Mouse (Mus musculus) kidney, embryonic 14.5 days (tissue): ENCODE data around the gene Dhx30. TPM values are rescaled to one million over a fixed set of nuclear protein-coding genes. Genes with fewer than 3 reads are reported as not detected.
A peak's percentile ranks its signal among the peaks of the same experiment; 100 is the strongest.
"Not testable (repeated sequence)": the region's sequence is repeated elsewhere in the genome, so short reads cannot be mapped to it uniquely, and the experiment has no call there.

ENCODE experiments used
- ATAC-seq: fragments of 200-750 bp; cut with Nextera tagmentation; 2 replicates; pipeline ENCODE4 v1.8.0; 2017; ENCODE audit warnings: moderate number of reproducible peaks, mild to moderate bottlenecking, moderate TSS enrichment, moderate library complexity; ENCODE audit not compliant: low FRiP score, low TSS enrichment
- H3K27ac ChIP-seq: fragments of 300-500 bp; sonication (generic); 2 replicates; pipeline ENCODE4 v1.5.1; 2014; ENCODE audit warnings: low read depth, mild to moderate bottlenecking, low read length, moderate library complexity, mixed read lengths
- H3K27me3 ChIP-seq: fragments of 300-500 bp; sonication (generic); 2 replicates; pipeline ENCODE4 v1.6.1; 2014; ENCODE audit warnings: mild to moderate bottlenecking, low read length; ENCODE audit not compliant: control insufficient read depth, insufficient read depth
- H3K36me3 ChIP-seq: fragments of 300-500 bp; sonication (generic); 2 replicates; pipeline ENCODE4 v1.6.1; 2014; ENCODE audit warnings: low read length, mixed read lengths; ENCODE audit not compliant: control insufficient read depth, insufficient read depth
- H3K4me1 ChIP-seq: fragments of 300-500 bp; sonication (generic); 2 replicates; pipeline ENCODE4 v1.6.1; 2014; ENCODE audit warnings: low read length, mixed read lengths; ENCODE audit not compliant: control insufficient read depth, insufficient read depth
- H3K4me2 ChIP-seq: fragments of 300-500 bp; sonication (generic); replicated peaks from 2 replicates; pipeline ENCODE4 v1.6.1; 2014; ENCODE audit warnings: low read depth, mild to moderate bottlenecking, low read length
- H3K4me3 ChIP-seq: fragments of 300-500 bp; sonication (generic); 2 replicates; pipeline ENCODE4 v1.5.1; 2014; ENCODE audit warnings: mild to moderate bottlenecking, low read length
- H3K9ac ChIP-seq: fragments of 300-500 bp; sonication (generic); 2 replicates; pipeline ENCODE4 v1.6.1; 2014; ENCODE audit warnings: low read depth, mild to moderate bottlenecking, low read length, moderate library complexity
- H3K9me3 ChIP-seq: fragments of 300-500 bp; sonication (generic); 2 replicates; pipeline ENCODE4 v1.6.1; 2016; ENCODE audit warnings: low read length; ENCODE audit not compliant: control insufficient read depth
- WGBS: fragments of 180-500 bp; shearing (Covaris S2); extraction: QIAGEN DNeasy Blood & Tissue Kit; methylation state at CpG from one replicate; pipeline ENCODE4 v1.1.7; 2014; 5-methylcytosine and 5-hydroxymethylcytosine counted together
- polyA plus RNA-seq: library from polyadenylated mRNA; unstranded; fragments of >200 nt; fragmentation: Nextera tagmentation; extraction: Ambion mirVana; gene quantifications from 2 replicates; pipeline ENCODE4 v1.2.1, GENCODE M21; 2014

Gene Dhx30
- polyA plus RNA-seq, 1 experiment from 2014 or later: 142 TPM

- Histone ChIP-seq H3K4me2 (peak overlapping the region; percentile 57), H3K27ac (0 out of 2 replicates have a peak overlapping the region, but pooled peaks have one; percentile 95), H3K9ac (peak overlapping the region; percentile 95), H3K9me3 (no peaks in the 10 kb centered on the region), H3K36me3 (peaks cover 34% of the 10 kb centered on the region), H3K27me3 (no peaks in the 10 kb centered on the region), H3K4me3 (peak overlapping the region; percentile 94), H3K4me1 (peaks cover 22% of the 10 kb centered on the region)
- no peak for ATAC-seq
- 57% methylated on average over 6 of the region's 6 CpGs for WGBS
These were observed 15.3 kb upstream of the Dhx30 start for GRCm38 (mm10) chr9:110132921-110133320.

DNA sequence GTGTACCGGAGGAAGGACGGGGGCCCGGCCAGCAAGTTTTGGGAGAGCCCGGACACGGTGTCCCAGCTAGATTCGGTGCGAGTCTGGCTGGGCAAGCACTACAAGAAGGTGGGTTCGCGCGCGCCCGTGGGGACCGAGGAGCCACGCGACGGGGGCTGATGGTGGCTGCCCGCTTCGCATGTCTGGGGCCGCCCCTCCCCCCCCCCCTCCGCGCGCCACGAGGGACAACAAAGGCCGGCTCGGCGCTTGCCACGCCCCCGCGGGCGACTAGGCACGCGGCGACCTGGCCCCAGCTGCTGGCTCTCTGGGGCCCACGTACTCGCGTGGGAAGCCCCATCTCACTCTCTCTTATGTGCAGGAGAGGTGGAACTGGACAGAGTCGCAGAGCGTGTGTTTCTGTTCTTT, 14.6 kb upstream of the Dhx30 start:
- WGBS: under 1% methylated on average over 25 of the region's 38 CpGs
- peak overlapping the region; percentile 94 for H3K4me3 ChIP-seq
- H3K36me3 ChIP-seq: peaks cover 28% of the 10 kb centered on the region
- H3K9me3 ChIP-seq: no peaks in the 10 kb centered on the region
- peak overlapping the region; percentile 95 for H3K9ac ChIP-seq
- H3K4me1 ChIP-seq: peaks cover 22% of the 10 kb centered on the region
- peak overlapping the region; percentile 57 for H3K4me2 ChIP-seq
- ATAC-seq: peak; percentile 68
- no peaks in the 10 kb centered on the region for H3K27me3 ChIP-seq
- H3K27ac ChIP-seq: peak overlapping the region; percentile 95

DNA sequence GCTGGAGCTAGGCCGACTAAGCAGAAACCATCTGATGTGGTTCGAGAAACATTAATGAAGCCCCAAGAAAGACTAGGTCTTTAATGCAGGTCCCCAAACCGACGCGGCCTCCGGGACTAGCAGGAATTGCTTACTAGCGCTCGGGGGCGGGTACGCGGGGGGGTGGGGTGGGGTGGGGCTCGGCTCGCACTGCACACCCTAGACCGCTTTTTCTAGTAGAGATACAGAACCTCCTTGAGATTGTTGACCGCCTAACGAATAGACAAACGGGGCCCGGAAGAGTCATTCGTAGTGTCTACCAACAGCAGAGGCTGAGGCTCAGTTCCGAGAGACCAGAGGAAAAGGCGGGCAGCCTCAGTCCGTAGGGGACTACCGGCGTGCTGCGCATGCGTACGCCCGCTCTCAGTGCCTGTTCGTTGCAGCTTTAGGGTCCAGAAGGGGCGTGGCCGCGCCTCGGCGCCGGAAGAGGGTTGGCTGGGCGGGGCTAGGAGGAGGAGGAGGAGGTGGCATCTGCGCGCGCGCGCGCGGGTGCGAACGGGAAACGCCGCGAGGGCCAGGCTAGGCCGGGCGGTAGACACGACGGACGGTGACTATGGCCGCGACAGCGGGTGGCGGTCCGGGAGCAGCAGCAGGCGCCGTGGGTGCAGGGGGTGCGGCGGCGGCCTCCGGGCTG, 14.0 kb upstream of the Dhx30 start:
- peaks cover 22% of the 10 kb centered on the region for H3K4me1 ChIP-seq
- no peaks in the 10 kb centered on the region for H3K9me3 ChIP-seq
- H3K36me3 ChIP-seq: peaks cover 23% of the 10 kb centered on the region
- H3K4me2 ChIP-seq: peak overlapping the region; percentile 67
- WGBS: under 1% methylated on average over 55 of the region's 64 CpGs
- peak overlapping the region; percentile 95 for H3K27ac ChIP-seq
- H3K27me3 ChIP-seq: no peaks in the 10 kb centered on the region
- H3K4me3 ChIP-seq: peak overlapping the region; percentile 94
- H3K9ac ChIP-seq: peak overlapping the region; percentile 95
- peak; percentile 97 for ATAC-seq

DNA sequence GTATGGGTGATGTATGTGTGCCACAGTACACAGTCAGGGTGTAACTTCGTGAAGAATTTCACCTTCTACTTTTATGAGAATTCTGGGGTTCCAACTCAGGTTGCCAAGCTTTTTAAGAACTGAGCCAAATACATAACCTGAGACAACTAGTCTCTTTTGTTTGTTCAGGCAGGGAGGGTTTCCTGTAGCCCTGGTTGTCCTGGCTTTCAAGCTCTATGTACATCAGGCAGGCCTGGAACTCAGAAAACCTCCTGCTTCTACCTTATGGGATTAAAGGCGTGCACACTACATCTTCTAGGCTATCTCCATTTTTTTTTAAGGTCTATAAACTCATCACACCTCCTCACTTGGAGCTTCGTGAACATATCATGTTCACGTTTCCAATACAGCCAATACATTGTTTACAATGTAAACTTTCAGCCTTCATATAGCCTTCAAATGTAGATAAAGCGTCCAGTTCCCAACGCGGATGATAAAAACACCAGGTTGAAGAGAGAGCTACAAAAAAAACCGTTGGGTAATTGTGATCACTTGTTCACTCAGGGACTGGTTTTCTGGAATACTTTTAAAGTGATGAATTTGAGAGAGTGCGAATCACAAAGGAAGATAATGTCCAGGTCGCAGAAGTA, 13.4 kb upstream of the Dhx30 start:
- H3K27ac ChIP-seq: peak overlapping the region; percentile 95
- ATAC-seq: no peak
- H3K9ac ChIP-seq: peak overlapping the region; percentile 95
- WGBS: 16% methylated on average over 10 of the region's 10 CpGs
- H3K4me1 ChIP-seq: peaks cover 22% of the 10 kb centered on the region
- H3K27me3 ChIP-seq: no peaks in the 10 kb centered on the region
- peak overlapping the region; percentile 94 for H3K4me3 ChIP-seq
- H3K4me2 ChIP-seq: peak overlapping the region; percentile 67
- peaks cover 17% of the 10 kb centered on the region for H3K36me3 ChIP-seq
- no peaks in the 10 kb centered on the region for H3K9me3 ChIP-seq

DNA sequence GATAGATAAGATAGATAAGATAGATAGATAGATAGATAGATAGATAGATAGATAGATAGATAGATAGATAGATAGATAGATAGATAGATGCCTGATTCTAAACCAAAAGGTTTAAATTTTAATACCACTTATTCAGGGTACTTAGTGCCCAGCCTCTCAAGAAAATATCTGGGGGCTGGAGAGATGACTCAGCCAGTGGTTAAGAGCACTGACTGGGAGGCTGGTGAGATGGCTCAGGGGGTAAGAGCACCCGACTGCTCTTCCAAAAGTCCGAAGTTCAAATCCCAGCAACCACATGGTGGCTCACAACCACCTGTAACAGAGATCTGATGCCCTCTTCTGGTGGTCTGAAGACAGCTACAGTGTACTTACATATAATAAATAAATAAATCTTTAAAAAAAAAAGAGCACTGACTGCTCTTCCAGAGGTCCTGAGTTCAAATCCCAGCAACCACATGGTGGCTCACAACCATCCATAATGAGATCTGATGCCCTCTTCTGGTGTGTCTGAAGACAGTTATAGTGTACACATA, 6.4 kb upstream of the Dhx30 start:
- H3K4me3 ChIP-seq, H3K4me1 ChIP-seq, ATAC-seq, H3K36me3 ChIP-seq, H3K9ac ChIP-seq, H3K27me3 ChIP-seq, H3K9me3 ChIP-seq, H3K4me2 ChIP-seq, H3K27ac ChIP-seq: not testable (repeated sequence)
- 61% methylated on average over 2 of the region's 2 CpGs for WGBS

DNA sequence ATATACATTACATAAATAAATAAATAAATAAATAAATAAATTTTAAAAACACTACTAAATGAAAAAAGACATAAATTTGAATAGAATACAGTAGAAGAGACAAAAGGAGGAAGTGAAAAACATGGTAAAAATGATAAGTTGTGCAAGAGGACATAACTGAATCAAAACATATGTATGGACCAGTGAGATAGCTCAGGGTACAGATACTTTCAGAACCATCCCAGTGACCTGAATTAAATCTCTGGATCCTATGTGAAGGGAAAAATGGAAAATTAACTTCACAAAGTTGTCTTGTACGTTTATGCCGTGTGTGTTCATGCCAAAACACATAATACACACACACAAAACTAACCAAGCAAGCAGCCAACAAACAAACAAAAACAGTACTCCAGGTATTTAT, 5.7 kb upstream of the Dhx30 start:
- H3K4me3 ChIP-seq: no peak overlapping the region
- no peak overlapping the region for H3K9ac ChIP-seq
- no peak for ATAC-seq
- no peak overlapping the region for H3K27ac ChIP-seq
- H3K36me3 ChIP-seq: peaks cover 4% of the 10 kb centered on the region; the same call in 1 of the 2 replicates
- WGBS: 80% methylated on average over 2 of the region's 2 CpGs
- H3K27me3 ChIP-seq: no peaks in the 10 kb centered on the region
- no peak overlapping the region for H3K4me2 ChIP-seq
- H3K4me1 ChIP-seq: peaks cover 4% of the 10 kb centered on the region; the same call in 1 of the 2 replicates
- no peaks in the 10 kb centered on the region for H3K9me3 ChIP-seq

DNA sequence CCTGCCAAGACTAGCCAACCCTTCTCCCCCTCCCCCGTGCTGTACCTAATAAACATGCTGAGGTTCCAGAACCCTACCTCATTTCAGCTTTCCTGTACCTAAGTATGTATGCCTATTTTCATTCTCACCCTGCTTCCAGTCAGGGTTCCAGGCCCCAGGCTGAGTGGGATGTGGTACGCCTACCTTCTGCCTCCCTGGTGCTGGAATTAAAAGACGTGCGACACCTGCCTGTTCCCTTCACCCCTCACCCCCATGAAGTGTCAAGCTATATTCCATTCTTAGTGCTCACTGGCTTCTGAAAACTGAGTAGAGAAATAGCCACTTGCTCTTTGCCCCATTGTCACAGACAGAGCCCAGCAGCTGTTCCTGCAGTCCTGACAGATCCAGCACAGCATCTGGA, 3.8 kb upstream of the Dhx30 start:
- WGBS: 77% methylated on average over 4 of the region's 4 CpGs
- H3K27ac ChIP-seq: no peak overlapping the region

GRCm38 (mm10) chr9:110118249-110118648, 619 bp upstream of the Dhx30 start:
- no peaks in the 10 kb centered on the region for H3K27me3 ChIP-seq
- ATAC-seq: no peak
- peaks cover 18% of the 10 kb centered on the region for H3K36me3 ChIP-seq
- no peaks in the 10 kb centered on the region for H3K9me3 ChIP-seq
- peaks cover 7% of the 10 kb centered on the region; the same call in 1 of the 2 replicates for H3K4me1 ChIP-seq
- H3K27ac ChIP-seq: no peak overlapping the region
- 43% methylated on average over 1 of the region's 1 CpGs for WGBS
- peak overlapping the region; percentile 73 for H3K4me2 ChIP-seq
- peak overlapping the region; percentile 96 for H3K4me3 ChIP-seq
- H3K9ac ChIP-seq: peak overlapping the region; percentile 94; the same call in 1 of the 2 replicates

More for the DNA sequence above, 3.8 kb upstream of the Dhx30 start:
- Histone ChIP-seq H3K9me3 (no peaks in the 10 kb centered on the region), H3K36me3 (peaks cover 4% of the 10 kb centered on the region; the same call in 1 of the 2 replicates), H3K27me3 (no peaks in the 10 kb centered on the region), H3K4me3 (no peak overlapping the region), H3K4me1 (peaks cover 7% of the 10 kb centered on the region; the same call in 1 of the 2 replicates), H3K4me2 (no peak overlapping the region), H3K9ac (no peak overlapping the region)
- no peak for ATAC-seq
